13 mouse cellular contexts compared by ENCODE assay signal in genomic region chr5:65102641-65103042, GRCm38 (mm10). TPM values are rescaled to one million over a fixed set of nuclear protein-coding genes. Genes with fewer than 3 reads are reported as not detected.
DNase-seq lines count a peak whose midpoint lies in the region; ATAC-seq and TF ChIP-seq lines count a peak whose summit lies in the region.
"Had no signal": no experiment of that assay in that cellular context is flagged by ENCODE, and none has a peak within 500 bp of the region (broad histone marks: within the 10 kb centered on the region; RNA-seq: fewer than 3 reads in every experiment).

No protein-coding gene starts in this region.

- peak overlapping the region; percentile 33; the same call in 1 of the 2 replicates for H3K4me2 ChIP-seq in heart, embryonic 13.5 days
- no peak overlapping the region for H3K4me2 ChIP-seq in midbrain, embryonic 11.5 days
- no peak overlapping the region for H3K4me2 ChIP-seq in midbrain, postnatal 0 days (ENCODE audit: low read depth, low read length, poor library complexity, severe bottlenecking)
- H3K4me2 ChIP-seq: embryonic facial prominence, embryonic 13.5 days; hindbrain, embryonic 15.5 days; limb, embryonic 12.5 days had no signal

- no peak for ATAC-seq in heart, embryonic 13.5 days (ENCODE audit: extremely low read depth, insufficient number of reproducible peaks, low FRiP score, low TSS enrichment)
- no peak for ATAC-seq in midbrain, embryonic 11.5 days (ENCODE audit: low FRiP score)
- ATAC-seq in hematopoietic stem cell, adult 5-6 weeks (replicated peaks in 1 of 2; ENCODE audit: insufficient read depth in 1 of 2, low FRiP score in 2 of 2, low TSS enrichment in 1 of 2, low read depth in 1 of 2, poor library complexity in 2 of 2, severe bottlenecking in 2 of 2) = peak; percentile 44 to 65
- no peak for ATAC-seq in midbrain, postnatal 0 days (ENCODE audit: low FRiP score)

- peaks cover 25% of the 10 kb centered on the region for H3K4me1 ChIP-seq in heart, embryonic 13.5 days
- peaks cover 7% of the 10 kb centered on the region for H3K4me1 ChIP-seq in midbrain, embryonic 10.5 days
- H3K4me1 ChIP-seq in midbrain, embryonic 11.5 days (ENCODE audit: control insufficient read depth, insufficient read depth, low read length) = no peaks in the 10 kb centered on the region
- H3K4me1 ChIP-seq in midbrain, postnatal 0 days (ENCODE audit: insufficient read depth, low read length) = peaks cover 8% of the 10 kb centered on the region; the same call in 1 of the 2 replicates

- no peak for DNase-seq in heart, adult 9 months (ENCODE audit: low spot score in 2 of 2)
- DNase-seq in midbrain, embryonic 10.5 days (ENCODE audit: low spot score) = no peak
- no peak for DNase-seq in midbrain, embryonic 11.5 days (ENCODE audit: low spot score, missing footprints)
- no peak for DNase-seq in midbrain, postnatal 0 days (ENCODE audit: low spot score)
- DNase-seq in neural tube, embryonic 10.5 days (ENCODE audit: extremely low spot score, low spot score) = no peak
- DNase-seq in gastrocnemius, adult 8-10 months (ENCODE audit: low spot score in 2 of 2) = no peak
- DNase-seq: cerebellum, adult 18-20 months had no signal

- no peaks in the 10 kb centered on the region for H3K9me3 ChIP-seq in heart, embryonic 13.5 days
- H3K9me3 ChIP-seq in midbrain, embryonic 10.5 days (replicated peaks) = no peaks in the 10 kb centered on the region
- no peaks in the 10 kb centered on the region for H3K9me3 ChIP-seq in midbrain, embryonic 11.5 days (ENCODE audit: control insufficient read depth, low read length)
- H3K9me3 ChIP-seq in midbrain, postnatal 0 days (ENCODE audit: low read length) = no peaks in the 10 kb centered on the region
- H3K9me3 ChIP-seq: embryonic facial prominence, embryonic 13.5 days; hindbrain, embryonic 15.5 days; limb, embryonic 12.5 days had no signal

- WGBS in heart, embryonic 13.5 days = 30% methylated on average over 10 of the region's 10 CpGs
- WGBS in midbrain, embryonic 10.5 days = 86% methylated on average over 10 of the region's 10 CpGs
- 81% methylated on average over 10 of the region's 10 CpGs for WGBS in midbrain, embryonic 11.5 days
- 54% methylated on average over 10 of the region's 10 CpGs for WGBS in midbrain, postnatal 0 days

- H3K36me3 ChIP-seq in heart, embryonic 13.5 days = no peaks in the 10 kb centered on the region
- no peaks in the 10 kb centered on the region for H3K36me3 ChIP-seq in midbrain, embryonic 10.5 days
- no peaks in the 10 kb centered on the region for H3K36me3 ChIP-seq in midbrain, embryonic 11.5 days (ENCODE audit: control insufficient read depth, insufficient read depth, low read length)
- H3K36me3 ChIP-seq in midbrain, postnatal 0 days (ENCODE audit: insufficient read depth, low read length) = no peaks in the 10 kb centered on the region
- H3K36me3 ChIP-seq: embryonic facial prominence, embryonic 13.5 days; hindbrain, embryonic 15.5 days; limb, embryonic 12.5 days had no signal

- TF ChIP-seq CTCF in midbrain, postnatal 0 days (IDR thresholded peaks at IDR 0.05) = no peak

- 0 out of 2 replicates have a peak overlapping the region, but pooled peaks have one; percentile 37 for H3K9ac ChIP-seq in heart, embryonic 13.5 days
- no peak overlapping the region for H3K9ac ChIP-seq in midbrain, embryonic 11.5 days (ENCODE audit: low read length)
- H3K9ac ChIP-seq in midbrain, postnatal 0 days (replicated peaks; ENCODE audit: low read length, poor library complexity, severe bottlenecking) = peak overlapping the region; percentile 19; the same call in 1 of the 2 replicates
- H3K9ac ChIP-seq: embryonic facial prominence, embryonic 13.5 days; hindbrain, embryonic 15.5 days; limb, embryonic 12.5 days had no signal

- no peak overlapping the region for H3K4me3 ChIP-seq in heart, embryonic 13.5 days
- H3K4me3 ChIP-seq in midbrain, embryonic 10.5 days = no peak overlapping the region
- no peak overlapping the region for H3K4me3 ChIP-seq in midbrain, embryonic 11.5 days (ENCODE audit: low read depth, low read length)
- H3K4me3 ChIP-seq in midbrain, postnatal 0 days (ENCODE audit: low read depth, low read length) = no peak overlapping the region
- H3K4me3 ChIP-seq: embryonic facial prominence, embryonic 13.5 days; hindbrain, embryonic 15.5 days; layer of hippocampus, adult 2 months; limb, embryonic 12.5 days had no signal

- H3K27me3 ChIP-seq in heart, embryonic 13.5 days (replicated peaks) = no peaks in the 10 kb centered on the region
- H3K27me3 ChIP-seq in midbrain, embryonic 10.5 days (ENCODE audit: low read depth, poor library complexity, severe bottlenecking) = no peaks in the 10 kb centered on the region
- H3K27me3 ChIP-seq in midbrain, embryonic 11.5 days (ENCODE audit: control insufficient read depth, insufficient read depth, low read length) = no peaks in the 10 kb centered on the region
- no peaks in the 10 kb centered on the region for H3K27me3 ChIP-seq in midbrain, postnatal 0 days (ENCODE audit: insufficient read depth, low read length)
- H3K27me3 ChIP-seq: embryonic facial prominence, embryonic 13.5 days; hindbrain, embryonic 15.5 days; limb, embryonic 12.5 days had no signal

- H3K27ac ChIP-seq in heart, embryonic 13.5 days (replicated peaks) = peak overlapping the region; percentile 8; the same call in 1 of the 2 replicates
- 0 out of 2 replicates have a peak overlapping the region, but pooled peaks have one; percentile 4 for H3K27ac ChIP-seq in midbrain, embryonic 10.5 days (replicated peaks)
- H3K27ac ChIP-seq in midbrain, embryonic 11.5 days (ENCODE audit: low read depth, low read length) = no peak overlapping the region
- H3K27ac ChIP-seq in midbrain, postnatal 0 days (ENCODE audit: low read depth, low read length) = 0 out of 2 replicates have a peak overlapping the region, but pooled peaks have one; percentile 38
- H3K27ac ChIP-seq: embryonic facial prominence, embryonic 13.5 days; hindbrain, embryonic 15.5 days; layer of hippocampus, adult 2 months; limb, embryonic 12.5 days had no signal

RNA-seq across cellular contexts. Expression of gene Klhl5, which starts 4.7 kb away (rescaled TPM):
- polyA plus RNA-seq in heart, embryonic 13.5 days (2015; fragmentation: Nextera tagmentation; extraction: Ambion mirVana) = 12.3 and 14.1 TPM in 2 replicates
- 14.5 and 17.1 TPM in 2 replicates for polyA plus RNA-seq in midbrain, embryonic 10.5 days (2016; fragmentation: Nextera tagmentation; extraction: Ambion mirVana)
- 18.7 and 20.6 TPM in 2 replicates for polyA plus RNA-seq in midbrain, embryonic 11.5 days (2014; fragmentation: Nextera tagmentation; extraction: Ambion mirVana)
- 47.6 and 61.4 TPM in 2 replicates for total RNA-seq in hematopoietic stem cell, adult 5-6 weeks (2017)
- total RNA-seq in midbrain, postnatal 0 days (2014; rRNA removed) = 62.1 and 64.4 TPM in 2 replicates
- polyA plus RNA-seq in midbrain, postnatal 0 days (2015; fragmentation: Nextera tagmentation; extraction: Ambion mirVana) = 56.6 and 61.2 TPM in 2 replicates
- total RNA-seq in gastrocnemius, adult 8-10 months (2022) = 1 to 10 TPM; 4.5 to 6.0 (median 5.6) TPM

RNA-seq across cellular contexts. Expression of gene Tmem156, which starts 10.7 kb away (rescaled TPM):
- polyA plus RNA-seq in heart, embryonic 13.5 days (2015; fragmentation: Nextera tagmentation; extraction: Ambion mirVana) = 0.19 TPM in 1 of 2 replicates, not detected in the other
- polyA plus RNA-seq in midbrain, embryonic 10.5 days (2016; fragmentation: Nextera tagmentation; extraction: Ambion mirVana) = 0.15 TPM in 1 of 2 replicates, not detected in the other
- polyA plus RNA-seq in midbrain, embryonic 11.5 days (2014; fragmentation: Nextera tagmentation; extraction: Ambion mirVana) = 0.19 TPM in 1 of 2 replicates, not detected in the other
- total RNA-seq in hematopoietic stem cell, adult 5-6 weeks (2017) = 1.1 and 14.1 TPM in 2 replicates
- total RNA-seq in midbrain, postnatal 0 days (2014; rRNA removed) = not detected in 2 replicates
- polyA plus RNA-seq in midbrain, postnatal 0 days (2015; fragmentation: Nextera tagmentation; extraction: Ambion mirVana) = 0.11 and 0.23 TPM in 2 replicates
- under 1 TPM in 1 of 4 experiments, not detected in 3; 0.25 TPM for total RNA-seq in gastrocnemius, adult 8-10 months (2022)
- polyA plus RNA-seq: hindbrain, embryonic 15.5 days; limb, embryonic 12.5 days had no signal

Comparison
In these comparisons a context has a peak if more than half of its experiments do, and no peak if none do; other contexts are left out.
1. ATAC-seq: peak in hematopoietic stem cell, adult 5-6 weeks (2 of 2); none in heart, embryonic 13.5 days (single experiment), midbrain, embryonic 11.5 days (single experiment) and midbrain, postnatal 0 days (single experiment).